Mouse (Mus musculus) adrenal gland, postnatal 10 days (tissue): ENCODE results near the gene Gm49337. TPM values are rescaled to one million over a fixed set of nuclear protein-coding genes. Genes with fewer than 3 reads are reported as not detected.

Source experiments
- DNase-seq: peaks from one replicate; pipeline ENCODE4 v3.0.0; 2021; ENCODE audit warnings: mixed read lengths
- total RNA-seq, 2 experiments: library from RNA; stranded (reverse); gene quantifications; 2 replicates each; pipeline ENCODE4 v1.2.3; 2021

Gene Gm49337
- total RNA-seq, 2 experiments from 2014 or later: not detected

GRCm38 (mm10) chr4:116336294-116336693, 163.1 kb downstream of the Gm49337 start:
- DNase-seq: no peak

DNA sequence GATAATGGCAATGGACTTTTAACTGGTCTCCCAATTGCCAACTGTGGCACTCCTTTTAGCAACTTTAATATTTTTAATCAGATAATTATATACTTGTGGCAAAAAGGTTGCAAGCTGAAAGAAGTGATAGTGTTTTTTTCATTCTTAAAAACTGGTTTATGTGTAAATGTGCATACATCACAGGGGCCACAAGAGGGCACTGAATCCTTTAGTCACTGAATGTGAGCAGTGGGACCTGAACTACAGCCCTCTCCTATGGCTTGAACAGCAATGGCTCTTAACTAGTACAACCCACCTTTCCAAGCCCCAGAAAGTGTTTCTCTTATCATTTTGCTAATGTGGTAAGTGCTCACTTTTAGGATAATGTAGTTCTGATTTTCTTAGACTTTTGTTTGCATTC, 168.9 kb downstream of the Gm49337 start:
- peak; percentile 72 for DNase-seq

Other genes starting within 250 kb of the Gm49337 start
- not detected for gene Dmbx1, start 233.5 kb upstream of the Gm49337 start, total RNA-seq
- gene Faah, start 155.5 kb upstream of the Gm49337 start, total RNA-seq: 10 to 100 TPM in 1 of 2 experiments, 1 to 10 TPM in 1; 9.8 to 13.8 TPM
- 10 to 100 TPM; 24.1 to 28.4 TPM for gene Nsun4, start 119.5 kb upstream of the Gm49337 start, total RNA-seq
- 1,000 to 10,000 TPM; 1,050 to 1,199 TPM for gene Uqcrh, start 98.3 kb upstream of the Gm49337 start, total RNA-seq
- 10 to 100 TPM; 54.5 to 60.0 TPM for gene Lrrc41, start 98.1 kb upstream of the Gm49337 start, total RNA-seq
- 1 to 10 TPM; 4.3 to 6.5 TPM for gene Rad54l, start 49.7 kb upstream of the Gm49337 start, total RNA-seq
- 10 to 100 TPM; 66.1 to 73.4 TPM for gene Pomgnt1, start 49.5 kb upstream of the Gm49337 start, total RNA-seq
- gene Lurap1, start 22.0 kb upstream of the Gm49337 start, total RNA-seq: 10 to 100 TPM; 14.5 to 19.1 TPM
- not detected for gene Tspan1, start 5.8 kb upstream of the Gm49337 start, total RNA-seq
- not detected for gene 1700042G07Rik, start within 50 bp of the Gm49337 start, total RNA-seq
- gene Pik3r3, start 48.2 kb downstream of the Gm49337 start, total RNA-seq: 10 to 100 TPM; 15.6 to 18.9 TPM